Mouse (Mus musculus): ENCODE data around the gene Gramd2. TPM values are rescaled to one million over a fixed set of nuclear protein-coding genes. Genes with fewer than 3 reads are reported as not detected.
A peak's percentile ranks its signal among the peaks of the same experiment; 100 is the strongest.

The Gramd2 gene
- polyA plus RNA-seq (2016; fragmentation: Nextera tagmentation; extraction: Ambion mirVana): 0.24 and 0.88 TPM in 2 replicates

- 2% methylated on average over 47 of the region's 47 CpGs for WGBS
- Histone ChIP-seq H3K9me3 (no peaks in the 10 kb centered on the region), H3K4me3 (replicated peaks) (peak within 1 kb of the TSS; percentile 50), H3K36me3 (peaks cover 47% of the 10 kb centered on the region), H3K4me1 (replicated peaks) (peaks cover 4% of the 10 kb centered on the region), H3K4me2 (peak within 1 kb of the TSS; percentile 94), H3K27me3 (peaks cover 21% of the 10 kb centered on the region), H3K9ac (replicated peaks) (peak within 1 kb of the TSS; percentile 63), H3K27ac (peak within 1 kb of the TSS; percentile 45; the same call in 1 of the 2 replicates)
- peak; percentile 93 for ATAC-seq (ENCODE audit: insufficient number of reproducible peaks, insufficient read depth, low FRiP score, low TSS enrichment, low read depth)
Observed at GRCm38 (mm10) chr9:59679678-59680533, at the start of gene Gramd2. Gramd2 (plus strand) TSS chr9:59680144.

GRCm38 (mm10) chr9:59638372-59638771 is 41.6 kb upstream of the Gramd2 start:
- peaks cover 84% of the 10 kb centered on the region for H3K36me3 ChIP-seq
- no peak overlapping the region for H3K4me3 ChIP-seq (replicated peaks)
- H3K4me1 ChIP-seq (replicated peaks): no peaks in the 10 kb centered on the region
- 84% methylated on average over 1 of the region's 1 CpGs for WGBS
- H3K27me3 ChIP-seq: no peaks in the 10 kb centered on the region
- H3K27ac ChIP-seq: no peak overlapping the region
- H3K9me3 ChIP-seq: no peaks in the 10 kb centered on the region
- no peak overlapping the region for H3K9ac ChIP-seq (replicated peaks)
- no peak for ATAC-seq (ENCODE audit: insufficient number of reproducible peaks, insufficient read depth, low FRiP score, low TSS enrichment, low read depth)
- H3K4me2 ChIP-seq: no peak overlapping the region

- peaks cover 84% of the 10 kb centered on the region for H3K36me3 ChIP-seq
- WGBS: 92% methylated on average over 4 of the region's 4 CpGs
Observed at GRCm38 (mm10) chr9:59639936-59640335, 40.0 kb upstream of the Gramd2 start.

GRCm38 (mm10) chr9:59641320-59641719 is 38.6 kb upstream of the Gramd2 start:
- Histone ChIP-seq H3K4me2 (no peak overlapping the region), H3K4me1 (replicated peaks) (no peaks in the 10 kb centered on the region), H3K27me3 (no peaks in the 10 kb centered on the region), H3K36me3 (peaks cover 78% of the 10 kb centered on the region), H3K9me3 (no peaks in the 10 kb centered on the region), H3K4me3 (replicated peaks) (no peak overlapping the region), H3K27ac (no peak overlapping the region), H3K9ac (replicated peaks) (no peak overlapping the region)
- WGBS: 84% methylated on average over 2 of the region's 2 CpGs
- ATAC-seq (ENCODE audit: insufficient number of reproducible peaks, insufficient read depth, low FRiP score, low TSS enrichment, low read depth): no peak

More at GRCm38 (mm10) chr9:59639936-59640335, 40.0 kb upstream of the Gramd2 start:
- no peaks in the 10 kb centered on the region for H3K4me1 ChIP-seq (replicated peaks)
- no peak overlapping the region for H3K9ac ChIP-seq (replicated peaks)
- H3K9me3 ChIP-seq: no peaks in the 10 kb centered on the region
- no peaks in the 10 kb centered on the region for H3K27me3 ChIP-seq
- no peak overlapping the region for H3K4me2 ChIP-seq
- no peak for ATAC-seq (ENCODE audit: insufficient number of reproducible peaks, insufficient read depth, low FRiP score, low TSS enrichment, low read depth)
- H3K27ac ChIP-seq: no peak overlapping the region
- H3K4me3 ChIP-seq (replicated peaks): no peak overlapping the region

GRCm38 (mm10) chr9:59649911-59650310 is 30.0 kb upstream of the Gramd2 start:
- ATAC-seq (ENCODE audit: insufficient number of reproducible peaks, insufficient read depth, low FRiP score, low TSS enrichment, low read depth): no peak
- H3K4me1 ChIP-seq (replicated peaks): no peaks in the 10 kb centered on the region
- peaks cover 59% of the 10 kb centered on the region for H3K36me3 ChIP-seq
- WGBS: 98% methylated on average over 4 of the region's 4 CpGs
- no peaks in the 10 kb centered on the region for H3K27me3 ChIP-seq
- H3K9me3 ChIP-seq: no peaks in the 10 kb centered on the region
- no peak overlapping the region for H3K9ac ChIP-seq (replicated peaks)
- no peak overlapping the region for H3K27ac ChIP-seq
- no peak overlapping the region for H3K4me3 ChIP-seq (replicated peaks)
- H3K4me2 ChIP-seq: no peak overlapping the region

GRCm38 (mm10) chr9:59653371-59653770 is 26.6 kb upstream of the Gramd2 start:
- H3K4me3 ChIP-seq (replicated peaks): no peak overlapping the region
- H3K9ac ChIP-seq (replicated peaks): no peak overlapping the region
- H3K27ac ChIP-seq: no peak overlapping the region
- H3K27me3 ChIP-seq: no peaks in the 10 kb centered on the region
- peaks cover 4% of the 10 kb centered on the region for H3K4me1 ChIP-seq (replicated peaks)
- H3K36me3 ChIP-seq: peaks cover 36% of the 10 kb centered on the region
- no peaks in the 10 kb centered on the region for H3K9me3 ChIP-seq
- 26% methylated on average over 3 of the region's 3 CpGs for WGBS
- ATAC-seq (ENCODE audit: insufficient number of reproducible peaks, insufficient read depth, low FRiP score, low TSS enrichment, low read depth): no peak
- no peak overlapping the region for H3K4me2 ChIP-seq

GRCm38 (mm10) chr9:59654450-59654983 is 25.4 kb upstream of the Gramd2 start:
- 90% methylated on average over 2 of the region's 2 CpGs for WGBS
- peaks cover 15% of the 10 kb centered on the region for H3K4me1 ChIP-seq (replicated peaks)
- H3K4me2 ChIP-seq: no peak overlapping the region
- ATAC-seq (ENCODE audit: insufficient number of reproducible peaks, insufficient read depth, low FRiP score, low TSS enrichment, low read depth): no peak
- H3K27ac ChIP-seq: no peak overlapping the region
- H3K9me3 ChIP-seq: no peaks in the 10 kb centered on the region
- H3K9ac ChIP-seq (replicated peaks): no peak overlapping the region
- no peaks in the 10 kb centered on the region for H3K27me3 ChIP-seq
- peaks cover 24% of the 10 kb centered on the region for H3K36me3 ChIP-seq
- H3K4me3 ChIP-seq (replicated peaks): no peak overlapping the region

- peak; percentile 94 for ATAC-seq (ENCODE audit: insufficient number of reproducible peaks, insufficient read depth, low FRiP score, low TSS enrichment, low read depth)
- Histone ChIP-seq H3K4me1 (replicated peaks) (peaks cover 31% of the 10 kb centered on the region), H3K4me3 (replicated peaks) (peak within 1 kb of the TSS; percentile 86), H3K36me3 (peaks cover 23% of the 10 kb centered on the region), H3K9me3 (no peaks in the 10 kb centered on the region), H3K9ac (replicated peaks) (peak within 1 kb of the TSS; percentile 88), H3K4me2 (peak within 1 kb of the TSS; percentile 81), H3K27me3 (no peaks in the 10 kb centered on the region), H3K27ac (peak within 1 kb of the TSS; percentile 97)
- under 1% methylated on average over 46 of the region's 46 CpGs for WGBS
Observed at GRCm38 (mm10) chr9:59655958-59656634, 23.8 kb upstream of the Gramd2 start, which contains the start of gene Pkm. Pkm (plus strand) TSS chr9:59656368.

- Histone ChIP-seq H3K9me3 (no peaks in the 10 kb centered on the region), H3K4me3 (replicated peaks) (peak overlapping the region; percentile 86), H3K36me3 (peaks cover 23% of the 10 kb centered on the region), H3K27ac (peak overlapping the region; percentile 97), H3K27me3 (no peaks in the 10 kb centered on the region), H3K9ac (replicated peaks) (peak overlapping the region; percentile 88), H3K4me2 (peak overlapping the region; percentile 81), H3K4me1 (replicated peaks) (peaks cover 39% of the 10 kb centered on the region)
- ATAC-seq (ENCODE audit: insufficient number of reproducible peaks, insufficient read depth, low FRiP score, low TSS enrichment, low read depth): peak; percentile 10; the same call in 1 of the 2 replicates
- WGBS: under 1% methylated on average over 65 of the region's 65 CpGs
Observed at GRCm38 (mm10) chr9:59656635-59657617, 23.0 kb upstream of the Gramd2 start.

- 3% methylated on average over 4 of the region's 4 CpGs for WGBS
- Histone ChIP-seq H3K27ac (peak overlapping the region; percentile 97), H3K9me3 (no peaks in the 10 kb centered on the region), H3K4me1 (replicated peaks) (peaks cover 41% of the 10 kb centered on the region), H3K36me3 (peaks cover 33% of the 10 kb centered on the region), H3K27me3 (no peaks in the 10 kb centered on the region), H3K4me2 (peak overlapping the region; percentile 81), H3K4me3 (replicated peaks) (peak overlapping the region; percentile 86), H3K9ac (replicated peaks) (peak overlapping the region; percentile 88)
- no peak for ATAC-seq (ENCODE audit: insufficient number of reproducible peaks, insufficient read depth, low FRiP score, low TSS enrichment, low read depth)
Observed at GRCm38 (mm10) chr9:59658146-59658545, 21.8 kb upstream of the Gramd2 start.
